Mouse (Mus musculus) fibroblast of lung, adult 2 months (primary cell): ENCODE measurements around the gene Mtmr3.

Experiments used
- DNase-seq: peaks from one replicate; pipeline ENCODE4 v3.0.0-alpha.2; 2011; ENCODE audit warnings: low read depth

Gene Mtmr3

GRCm38 (mm10) chr11:4594608-4595500 lies at the start of gene Mtmr3:
Mtmr3 (minus strand) TSS chr11:4594863.
- DNase-seq, result peak; percentile 91

GRCm38 (mm10) chr11:4643722-4644121 lies 49.1 kb upstream of the Mtmr3 start:
- no peak for DNase-seq

DNA sequence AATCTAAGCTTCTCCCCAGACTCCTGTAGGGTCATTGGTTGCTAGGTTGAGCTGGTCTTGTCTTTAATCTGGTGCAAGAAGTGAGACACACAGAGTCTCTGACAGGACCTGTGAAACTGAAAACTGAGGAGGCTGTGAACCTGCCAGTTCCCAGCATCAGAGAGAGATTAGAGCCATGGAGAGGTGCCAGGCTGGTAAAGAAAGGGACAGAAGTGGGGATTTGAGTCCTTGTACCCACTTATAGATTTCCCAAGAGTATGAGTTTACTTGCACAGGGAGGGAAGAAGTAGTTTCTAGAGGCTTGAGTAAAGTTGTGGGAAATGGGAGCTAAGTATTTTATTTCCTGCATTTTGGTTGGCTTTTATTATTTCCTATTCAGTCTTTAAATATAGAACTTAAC lies 46.5 kb upstream of the Mtmr3 start:
- DNase-seq, result no peak

DNA sequence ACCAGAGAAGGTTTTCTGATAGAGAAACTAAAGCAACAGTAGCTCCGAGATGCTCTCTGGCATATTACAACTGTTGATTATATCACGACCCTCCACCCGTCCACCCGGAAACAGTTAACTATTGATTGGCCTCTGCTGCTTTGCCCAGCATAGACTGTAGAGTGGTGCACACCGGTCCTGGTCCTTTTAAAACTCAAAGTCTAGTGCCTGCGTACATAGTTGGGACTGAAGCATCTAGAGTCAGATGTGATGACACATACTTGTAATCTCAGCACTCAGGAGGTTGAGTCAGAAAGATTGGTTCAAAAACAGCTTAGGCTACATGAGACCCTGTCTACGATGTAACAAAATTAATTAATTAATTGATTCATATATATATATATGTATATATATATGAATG lies 43.6 kb upstream of the Mtmr3 start:
- DNase-seq, result no peak

GRCm38 (mm10) chr11:4637534-4638234 lies 43.0 kb upstream of the Mtmr3 start, which contains the start of gene Ascc2:
Ascc2 (plus strand) TSS chr11:4637747.
- peak; percentile 73 for DNase-seq

GRCm38 (mm10) chr11:4636782-4637342 lies 42.2 kb upstream of the Mtmr3 start:
- no peak for DNase-seq

GRCm38 (mm10) chr11:4634395-4634794 lies 39.7 kb upstream of the Mtmr3 start:
- no peak for DNase-seq

- DNase-seq, result peak; percentile 47
Measured at GRCm38 (mm10) chr11:4633420-4633819, 38.8 kb upstream of the Mtmr3 start.

DNA sequence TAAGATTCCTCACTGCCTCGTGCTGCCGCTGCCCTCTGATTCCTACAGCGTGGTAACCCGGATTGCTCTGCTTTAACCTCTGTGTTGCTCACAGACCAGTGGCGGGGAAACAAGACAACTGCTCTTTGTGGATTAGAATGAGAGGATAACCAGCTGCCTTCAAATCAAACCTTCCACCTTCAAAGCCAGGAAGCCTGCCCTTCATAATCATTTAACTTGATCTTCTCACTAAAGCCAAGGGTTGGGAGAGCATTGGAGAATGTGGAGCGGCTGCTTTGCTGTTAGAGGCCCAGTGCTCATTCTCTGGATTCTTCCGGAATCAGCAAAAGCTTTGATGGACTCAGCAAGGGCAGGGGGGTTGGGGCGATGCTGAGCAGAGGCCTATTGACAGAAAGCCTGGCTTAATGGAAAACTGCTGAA lies 35.2 kb upstream of the Mtmr3 start:
- no peak for DNase-seq

DNA sequence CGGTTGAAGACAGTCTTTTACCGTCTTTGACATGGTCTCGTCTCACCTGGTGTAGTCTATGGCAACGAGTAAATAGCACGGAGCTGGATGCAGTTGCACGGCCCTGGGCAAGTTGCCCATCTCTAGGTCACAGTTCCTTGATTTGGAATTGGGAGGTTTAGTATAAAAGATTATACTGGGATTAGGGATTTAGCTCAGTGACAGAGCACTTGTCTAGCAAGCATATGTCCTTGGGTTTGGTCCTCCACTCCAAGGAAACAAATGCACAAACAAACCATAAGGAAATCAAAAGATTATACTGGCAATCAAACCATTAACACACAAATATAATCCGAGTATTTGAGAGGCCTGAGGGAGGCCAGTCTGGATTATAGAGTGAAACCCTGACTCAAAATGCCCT lies 33.0 kb upstream of the Mtmr3 start:
- DNase-seq, result no peak

GRCm38 (mm10) chr11:4625931-4626330 lies 31.3 kb upstream of the Mtmr3 start:
- no peak for DNase-seq

DNA sequence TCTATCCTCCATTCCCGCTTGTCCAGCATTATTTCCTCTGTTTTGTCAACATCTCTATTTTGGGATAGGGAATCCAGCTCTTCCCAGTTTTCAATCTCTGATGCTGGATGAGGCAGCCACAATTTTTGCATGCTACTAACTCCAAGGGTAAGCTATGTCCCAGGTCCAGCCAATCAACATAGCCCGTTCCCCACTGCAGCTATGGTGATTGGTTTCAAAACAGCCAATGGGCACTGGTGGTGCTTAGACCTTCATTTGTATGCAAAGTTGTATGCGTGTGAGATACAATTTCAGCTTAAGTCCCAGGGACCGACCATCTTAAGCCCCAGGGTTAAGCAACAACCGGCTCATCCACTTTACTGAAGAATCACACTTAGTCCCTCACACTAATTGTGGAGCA lies 28.3 kb upstream of the Mtmr3 start:
- no peak for DNase-seq

GRCm38 (mm10) chr11:4622442-4622986 lies 27.9 kb upstream of the Mtmr3 start:
- no peak for DNase-seq

DNA sequence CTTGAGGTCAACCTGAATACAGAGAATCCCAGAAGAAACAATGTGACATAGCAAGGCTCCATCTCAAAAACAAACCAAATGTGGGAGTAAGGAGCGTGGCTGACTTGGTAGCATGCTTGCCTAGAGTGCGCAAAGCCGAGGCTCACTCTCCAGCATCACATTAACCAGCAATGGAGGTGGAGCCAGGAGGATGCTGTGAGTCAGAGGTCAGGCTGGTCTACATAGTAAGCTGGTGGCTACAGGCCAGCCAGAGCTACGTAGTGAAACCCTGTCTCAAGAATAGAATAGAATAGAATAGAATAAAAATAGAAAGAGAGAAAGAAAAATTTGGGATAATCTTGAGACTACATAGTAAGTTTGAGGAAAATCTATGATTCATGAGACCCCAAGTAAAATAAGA lies 27.2 kb upstream of the Mtmr3 start:
- DNase-seq, result no peak

GRCm38 (mm10) chr11:4620501-4621108 lies 25.9 kb upstream of the Mtmr3 start:
- DNase-seq, result no peak

DNA sequence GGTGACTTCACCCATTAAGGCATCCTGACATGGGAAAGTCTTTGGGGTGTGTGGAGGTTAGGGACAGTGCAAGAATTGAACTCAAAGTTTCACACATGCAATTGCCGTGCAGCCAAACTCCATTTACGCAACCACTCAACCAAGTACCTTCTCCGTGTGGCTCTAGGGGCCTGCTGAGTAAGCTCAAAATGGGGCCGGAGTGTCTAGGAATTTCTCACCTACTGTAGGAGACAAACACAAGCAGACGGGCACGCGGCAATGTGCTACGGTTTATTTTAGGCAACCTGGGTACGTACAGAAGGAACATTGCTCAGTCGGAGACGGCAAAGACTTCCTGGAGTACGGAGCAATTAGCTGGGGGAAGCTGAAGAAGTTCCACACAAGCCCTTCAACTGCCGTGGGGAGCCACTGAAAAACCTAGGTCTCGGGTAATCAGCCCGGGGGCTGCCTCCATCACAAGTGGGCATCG lies 25.4 kb upstream of the Mtmr3 start, which contains the start of gene Gm11032:
Gm11032 (plus strand) TSS at position 51 of the 469 bp plus-strand sequence.
- DNase-seq, result no peak

- DNase-seq, result no peak
Measured at GRCm38 (mm10) chr11:4611904-4612303, 17.2 kb upstream of the Mtmr3 start.

DNA sequence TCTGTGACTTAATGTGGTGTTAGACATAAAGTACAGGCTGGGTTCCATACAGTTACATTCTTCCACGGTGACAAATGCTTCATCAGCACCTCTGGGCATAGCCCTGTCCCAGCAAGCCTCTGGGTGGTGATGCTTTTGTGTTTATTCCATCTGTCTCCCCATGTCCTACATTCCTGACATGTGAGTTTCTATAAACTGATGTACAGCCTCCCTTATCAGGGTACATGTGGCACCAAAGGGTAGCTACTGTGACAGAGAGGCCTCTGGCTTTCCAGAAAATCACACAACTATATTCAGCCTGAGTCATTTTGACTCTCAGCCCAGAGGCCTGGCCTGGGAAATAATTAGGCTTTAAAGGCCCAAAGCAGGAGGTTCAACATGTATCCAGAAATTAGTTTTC lies 11.9 kb upstream of the Mtmr3 start:
- peak; percentile 70 for DNase-seq

GRCm38 (mm10) chr11:4605414-4605813 lies 10.8 kb upstream of the Mtmr3 start:
- DNase-seq, result no peak

DNA sequence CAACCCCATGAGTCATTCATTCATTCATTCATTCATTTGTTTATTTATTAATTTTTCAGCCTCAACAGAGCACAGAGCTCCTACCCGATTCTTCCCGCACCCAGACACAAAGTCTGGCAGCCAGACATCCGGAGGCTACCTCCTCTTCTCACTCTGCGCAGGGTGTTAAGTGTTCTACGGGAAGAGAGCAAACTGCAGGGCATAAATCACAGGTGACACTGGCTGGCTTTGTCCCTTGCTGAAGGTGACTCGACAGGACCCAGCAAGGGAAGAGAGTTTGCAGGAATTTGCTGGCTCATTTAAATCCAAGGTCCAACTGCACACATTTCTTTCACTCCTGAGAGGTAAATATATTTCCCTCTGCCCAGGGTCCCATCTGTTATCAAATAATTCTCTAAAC lies 9.8 kb upstream of the Mtmr3 start:
- no peak for DNase-seq

GRCm38 (mm10) chr11:4602691-4603441 lies 8.2 kb upstream of the Mtmr3 start:
- DNase-seq, result no peak
